In genomic region chr10:58359123-58359522, GRCm38 (mm10) we compare ENCODE assay signal across 8 mouse cellular contexts. TPM values are rescaled to one million over a fixed set of nuclear protein-coding genes. Genes with fewer than 3 reads are reported as not detected.
DNase-seq lines count a peak whose midpoint lies in the region; ATAC-seq and TF ChIP-seq lines count a peak whose summit lies in the region.

No protein-coding gene starts in this region.

- TF ChIP-seq POLR2A in thymus, adult 2 months (IDR thresholded peaks at IDR 0.05; ENCODE audit: control insufficient read depth, extremely low read depth, insufficient read depth, low read length, poor library complexity) = no peak

- no peak for ATAC-seq in heart, postnatal 0 days (ENCODE audit: insufficient read depth, low read depth)
- ATAC-seq in heart, embryonic 11.5 days (replicated peaks; ENCODE audit: insufficient number of reproducible peaks, low FRiP score, low TSS enrichment) = no peak
- peak; percentile 64 for ATAC-seq in megakaryocyte, adult 5-6 weeks (ENCODE audit: poor library complexity, severe bottlenecking)

- 69% methylated on average over 2 of the region's 2 CpGs for WGBS in heart, postnatal 0 days
- WGBS in heart, embryonic 11.5 days (ENCODE audit: insufficient replicate concordance) = 72% methylated on average over 2 of the region's 2 CpGs
- 72% methylated on average over 2 of the region's 2 CpGs for WGBS in thymus, adult 2 months

- H3K36me3 ChIP-seq in heart, postnatal 0 days (replicated peaks; ENCODE audit: control insufficient read depth, insufficient read depth, low read length) = 0 out of 2 replicates have a peak, but pooled peaks cover 4% of the 10 kb centered on the region
- H3K36me3 ChIP-seq in heart, embryonic 11.5 days (ENCODE audit: control insufficient read depth, insufficient read depth, low read length) = no peaks in the 10 kb centered on the region
- H3K36me3 ChIP-seq in thymus, adult 2 months (ENCODE audit: control insufficient read depth, insufficient read depth, low read length) = no peaks in the 10 kb centered on the region

- TF ChIP-seq CTCF in heart, postnatal 0 days (IDR thresholded peaks at IDR 0.05; ENCODE audit: low read depth) = peak; percentile 65
- no peak for TF ChIP-seq CTCF in thymus, adult 2 months (IDR thresholded peaks at IDR 0.05; ENCODE audit: borderline replicate concordance, control insufficient read depth, extremely low read depth, insufficient read depth, low read length, poor library complexity)

- H3K9me3 ChIP-seq in heart, postnatal 0 days (replicated peaks; ENCODE audit: control insufficient read depth, low read length) = no peaks in the 10 kb centered on the region
- no peaks in the 10 kb centered on the region for H3K9me3 ChIP-seq in heart, embryonic 11.5 days (replicated peaks; ENCODE audit: control insufficient read depth, low read length)

- no peak overlapping the region for H3K9ac ChIP-seq in heart, postnatal 0 days (replicated peaks; ENCODE audit: low read depth, low read length)
- H3K9ac ChIP-seq in heart, embryonic 11.5 days (ENCODE audit: low read depth, low read length) = no peak overlapping the region

- H3K4me1 ChIP-seq in heart, postnatal 0 days (ENCODE audit: control insufficient read depth, insufficient read depth) = peaks cover 23% of the 10 kb centered on the region
- H3K4me1 ChIP-seq in heart, embryonic 11.5 days (ENCODE audit: control insufficient read depth, insufficient read depth, low read length) = peaks cover 21% of the 10 kb centered on the region
- H3K4me1 ChIP-seq in thymus, adult 2 months (replicated peaks; ENCODE audit: control insufficient read depth, insufficient read depth, low read length) = peaks cover 11% of the 10 kb centered on the region

- intact Hi-C loops in left cerebral cortex, postnatal 10 days (cut with DNase I) = no loop called here

- no peak for TF ChIP-seq EP300 in heart, postnatal 0 days (IDR thresholded peaks at IDR 0.05; ENCODE audit: low read depth)

- no peak overlapping the region for H3K27ac ChIP-seq in heart, postnatal 0 days (ENCODE audit: low read depth)
- no peak overlapping the region for H3K27ac ChIP-seq in heart, embryonic 11.5 days (ENCODE audit: low read depth, low read length)
- no peak overlapping the region for H3K27ac ChIP-seq in thymus, adult 2 months (ENCODE audit: control insufficient read depth, insufficient read depth, low read length)

- peak; percentile 51 for DNase-seq in heart, postnatal 0 days (ENCODE audit: low spot score)
- peak; percentile 56 for DNase-seq in thymus, adult 2 months
- DNase-seq in thymus, postnatal 36 days = no peak
- DNase-seq in cerebellum, postnatal 36 days = peak; percentile 32 to 57
- no peak for DNase-seq in frontal cortex, postnatal 25 days (ENCODE audit: low spot score in 2 of 2)
- DNase-seq in left cerebral cortex, postnatal 10 days (ENCODE audit: extremely low spot score in 1 of 2, low spot score in 2 of 2) = no peak

- no peak overlapping the region for H3K4me2 ChIP-seq in heart, postnatal 0 days (ENCODE audit: low read depth, low read length)
- H3K4me2 ChIP-seq in heart, embryonic 11.5 days = no peak overlapping the region

- no peak overlapping the region for H3K4me3 ChIP-seq in heart, postnatal 0 days (ENCODE audit: low read depth, low read length)
- no peak overlapping the region for H3K4me3 ChIP-seq in heart, embryonic 11.5 days (ENCODE audit: low read depth, low read length)
- no peak overlapping the region for H3K4me3 ChIP-seq in thymus, adult 2 months (ENCODE audit: control insufficient read depth, insufficient read depth, low read length)

- no peaks in the 10 kb centered on the region for H3K27me3 ChIP-seq in heart, postnatal 0 days (ENCODE audit: control insufficient read depth, insufficient read depth, low read length)
- H3K27me3 ChIP-seq in heart, embryonic 11.5 days (ENCODE audit: control insufficient read depth, insufficient read depth, low read length) = no peaks in the 10 kb centered on the region
- H3K27me3 ChIP-seq in thymus, adult 2 months (ENCODE audit: control insufficient read depth, insufficient read depth, low read length) = no peaks in the 10 kb centered on the region

RNA-seq across cellular contexts. Expression of gene Lims1, which starts 35.9 kb away (rescaled TPM):
- 177 and 193 TPM in 2 replicates for total RNA-seq in heart, postnatal 0 days (2014; rRNA removed; ENCODE audit: low replicate concordance)
- polyA plus RNA-seq in heart, postnatal 0 days (2015; fragmentation: Nextera tagmentation; extraction: Ambion mirVana) = 211 and 232 TPM in 2 replicates
- polyA plus RNA-seq in heart, embryonic 11.5 days (2014; fragmentation: Nextera tagmentation; extraction: Ambion mirVana) = 120 and 125 TPM in 2 replicates
- 30.1 and 38.8 TPM in 2 replicates for polyA plus RNA-seq in thymus, adult 2 months (2012; rRNA removed)
- total RNA-seq in megakaryocyte, adult 5-6 weeks (2015) = 239 and 260 TPM in 2 replicates
- 171 and 182 TPM in 2 replicates for total RNA-seq in megakaryocyte, adult 5-6 weeks (2017)
- 10 to 100 TPM; 25.1 to 29.1 TPM for total RNA-seq in left cerebral cortex, postnatal 10 days (2021)

Comparison
In these comparisons a context has a peak if more than half of its experiments do, and no peak if none do; other contexts are left out.
1. DNase-seq: peak in heart, postnatal 0 days (single experiment), thymus, adult 2 months (single experiment) and cerebellum, postnatal 36 days (2 of 2); none in thymus, postnatal 36 days (0 of 2), frontal cortex, postnatal 25 days (0 of 2) and left cerebral cortex, postnatal 10 days (0 of 2).